Mouse (Mus musculus): Measurements from ENCODE around the gene Ccnq. TPM values are rescaled to one million over a fixed set of nuclear protein-coding genes. Genes with fewer than 3 reads are reported as not detected.
A peak's percentile ranks its signal among the peaks of the same experiment; 100 is the strongest.

Ccnq gene
- total and polyA plus RNA-seq, 3 experiments = 47.7 to 63.5 (median 55.5) TPM

- DNase-seq (ENCODE audit: extremely low read depth) = no peak
- Histone ChIP-seq H3K27me3 (replicated peaks) (peaks cover 8% of the 10 kb centered on the region), H3K9ac (ENCODE audit: insufficient read depth, low read depth) (peak overlapping the region; percentile 11; the same call in 1 of the 2 replicates), H3K4me3 (replicated peaks in 1 of 3; ENCODE audit: low read depth in 2 of 3, low read length in 2 of 3, poor library complexity in 1 of 3) (peak overlapping the region in 2 of 3 experiments; percentile 55 to 74), H3K36me3 (replicated peaks in 1 of 2; ENCODE audit: control insufficient read depth in 1 of 2, insufficient read depth in 1 of 2, low read length in 1 of 2) (peaks cover 12 to 29% of the 10 kb centered on the region in 2 experiments), H3K4me2 (ENCODE audit: insufficient read depth, low read depth, poor library complexity, severe bottlenecking) (peak overlapping the region; percentile 55), H3K27ac (ENCODE audit: insufficient read depth, low read depth) (no peak overlapping the region), H3K4me1 (ENCODE audit: control insufficient read depth in 1 of 2, insufficient read depth in 2 of 2) (peaks cover 0 to 23% of the 10 kb centered on the region in 2 experiments; a peak in 2 of 4 replicates), H3K9me3 (replicated peaks; ENCODE audit: low read length) (peaks cover under 1% of the 10 kb centered on the region), H3K79me2 (replicated peaks; ENCODE audit: control insufficient read depth, extremely low read depth, insufficient read depth, poor library complexity, severe bottlenecking) (peaks cover 5% of the 10 kb centered on the region)
- dilution Hi-C loops (cut with MboI; ENCODE audit: extremely low pct_ligation_motif_present, extremely low pct_unique_long_range_greater_than_20kb, low sequenced_read_pairs) = no loop called here
- in situ Hi-C loops (cut with MboI; ENCODE audit: low pct_ligation_motif_present, low pct_unique_long_range_greater_than_20kb, low sequenced_read_pairs) = no loop called here
- TF ChIP-seq ZNF384 (IDR thresholded peaks at IDR 0.05; ENCODE audit: low read depth, low read length) = no peak
- no peak for TF ChIP-seq EP300 (IDR thresholded peaks at IDR 0.05; ENCODE audit: low read length)
- no peak for TF ChIP-seq POLR2A (IDR thresholded peaks at IDR 0.05; ENCODE audit: low read depth, low read length)
- TF ChIP-seq ZKSCAN1 (IDR thresholded peaks at IDR 0.05; ENCODE audit: borderline replicate concordance, low read depth, low read length) = no peak
- 0 out of 2 replicates have a peak, but pooled peaks have one; percentile 1 for TF ChIP-seq IRF4 (IDR thresholded peaks at IDR 0.05; ENCODE audit: low read depth, low read length)
- peak; percentile 10; the same call in 1 of the 2 replicates for TF ChIP-seq MEF2A (IDR thresholded peaks at IDR 0.05; ENCODE audit: borderline replicate concordance, low read depth, low read length)
- TF ChIP-seq NELFE (IDR thresholded peaks at IDR 0.05; ENCODE audit: low read depth, low read length) = no peak
- no peak for TF ChIP-seq HCFC1 (IDR thresholded peaks at IDR 0.05; ENCODE audit: low read depth, low read length)
- TF ChIP-seq NRF1 (IDR thresholded peaks at IDR 0.05; ENCODE audit: low read depth, low read length) = no peak
- 0 out of 2 replicates have a peak, but pooled peaks have one; percentile 2 for TF ChIP-seq CHD2 (IDR thresholded peaks at IDR 0.05; ENCODE audit: low read length)
- no peak for TF ChIP-seq ZC3H11A (IDR thresholded peaks at IDR 0.05; ENCODE audit: low read depth, low read length)
- TF ChIP-seq MAZ (IDR thresholded peaks at IDR 0.05; ENCODE audit: low read depth, low read length) = no peak
- no peak for TF ChIP-seq PAX5 (IDR thresholded peaks at IDR 0.05; ENCODE audit: low read length)
- no peak for TF ChIP-seq ETS1 (conservative IDR thresholded peaks at IDR 0.05; ENCODE audit: low read depth, low read length)
- TF ChIP-seq JUND (conservative IDR thresholded peaks at IDR 0.05; ENCODE audit: low read depth, low read length) = no peak
- no peak for TF ChIP-seq TCF12 (IDR thresholded peaks at IDR 0.05; ENCODE audit: low read depth, low read length)
- no peak for TF ChIP-seq CHD1 (IDR thresholded peaks at IDR 0.05; ENCODE audit: low read depth, low read length)
- TF ChIP-seq ZMIZ1 (IDR thresholded peaks at IDR 0.05; ENCODE audit: low read depth, low read length) = peak; percentile 17; the same call in 1 of the 2 replicates
- TF ChIP-seq RCOR1 (conservative IDR thresholded peaks at IDR 0.05; ENCODE audit: low read depth, low read length) = 0 out of 2 replicates have a peak, but pooled peaks have one; percentile 5
- 0 out of 2 replicates have a peak, but pooled peaks have one; percentile 0 for TF ChIP-seq TBP (conservative IDR thresholded peaks at IDR 0.05; ENCODE audit: low read depth, low read length)
- no peak for TF ChIP-seq E2F4 (IDR thresholded peaks at IDR 0.05; ENCODE audit: insufficient replicate concordance, low read depth, low read length)
- no peak for TF ChIP-seq MYC (IDR thresholded peaks at IDR 0.05; ENCODE audit: low read depth, low read length)
Observed at GRCm38 (mm10) chr11:78751843-78752203, 294 bp upstream of the Ccnq start.

Measured in CH12.LX (cell line).